Mouse (Mus musculus): ENCODE results near the gene Fgf4. TPM values are rescaled to one million over a fixed set of nuclear protein-coding genes. Genes with fewer than 3 reads are reported as not detected.

The Fgf4 gene
- polyA plus RNA-seq, 1 experiment from 2014 or later = not detected

DNA sequence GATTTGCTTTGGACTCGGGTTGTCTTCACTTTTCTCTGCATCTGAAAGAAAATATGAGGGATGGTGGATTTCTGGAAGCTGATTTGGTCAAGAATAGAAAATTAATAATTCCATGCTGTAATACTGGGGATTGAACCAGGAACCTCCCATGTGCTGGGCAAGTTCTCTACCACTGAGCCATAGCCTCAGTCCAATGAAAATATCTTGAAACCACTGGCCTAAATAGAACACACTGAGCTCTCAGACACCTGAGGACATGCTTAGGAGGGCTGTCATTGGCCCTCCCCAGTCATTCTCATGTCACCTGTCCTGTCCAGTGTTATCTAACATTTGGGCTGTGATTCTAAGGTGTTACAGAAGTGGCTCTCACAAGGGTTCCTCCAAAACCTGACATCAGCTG, 64.0 kb downstream of the Fgf4 start:
- H3K4me3 ChIP-seq (replicated peaks; ENCODE audit: low read depth, low read length) = no peak overlapping the region
- no peaks in the 10 kb centered on the region for H3K36me3 ChIP-seq (ENCODE audit: control insufficient read depth, insufficient read depth, low read length)
- H3K4me2 ChIP-seq (ENCODE audit: low read length) = no peak overlapping the region
- ATAC-seq (ENCODE audit: low FRiP score, low TSS enrichment) = no peak
- no peak overlapping the region for H3K9ac ChIP-seq (replicated peaks; ENCODE audit: low read length)
- H3K4me1 ChIP-seq (ENCODE audit: control insufficient read depth, insufficient read depth, low read length) = peaks cover 7% of the 10 kb centered on the region
- no peaks in the 10 kb centered on the region for H3K27me3 ChIP-seq (ENCODE audit: control insufficient read depth, insufficient read depth, low read length)
- H3K9me3 ChIP-seq (ENCODE audit: control insufficient read depth, low read length) = no peaks in the 10 kb centered on the region
- no peak for DNase-seq
- 91% methylated on average over 1 of the region's 1 CpGs for WGBS
- no peak overlapping the region for H3K27ac ChIP-seq (replicated peaks; ENCODE audit: low read depth, low read length)

DNA sequence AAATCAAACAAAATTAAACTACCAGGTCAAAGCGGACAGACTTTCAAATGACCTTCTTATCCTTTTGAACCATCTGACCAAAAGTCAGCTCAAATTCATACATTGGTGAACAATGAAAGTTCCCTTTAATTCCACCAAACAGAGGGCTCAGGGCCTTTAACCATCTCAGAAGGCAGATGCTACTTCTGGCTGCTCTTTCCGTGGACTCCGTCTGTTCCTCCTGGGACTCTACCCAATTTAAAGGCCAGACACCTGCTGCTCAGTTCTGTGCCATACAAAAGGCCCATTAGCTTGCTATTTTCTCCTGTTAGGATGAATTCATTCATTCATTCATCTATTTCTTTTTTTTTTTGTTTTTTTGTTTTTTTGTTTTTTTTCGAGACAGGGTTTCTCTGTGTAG, 65.7 kb downstream of the Fgf4 start:
- no peaks in the 10 kb centered on the region for H3K27me3 ChIP-seq (ENCODE audit: control insufficient read depth, insufficient read depth, low read length)
- DNase-seq = no peak
- H3K4me1 ChIP-seq (ENCODE audit: control insufficient read depth, insufficient read depth, low read length) = peaks cover 8% of the 10 kb centered on the region
- H3K9ac ChIP-seq (replicated peaks; ENCODE audit: low read length) = no peak overlapping the region
- H3K36me3 ChIP-seq (ENCODE audit: control insufficient read depth, insufficient read depth, low read length) = peaks cover 11% of the 10 kb centered on the region; the same call in 1 of the 2 replicates
- H3K4me2 ChIP-seq (ENCODE audit: low read length) = no peak overlapping the region
- ATAC-seq (ENCODE audit: low FRiP score, low TSS enrichment) = no peak
- 66% methylated on average over 4 of the region's 4 CpGs for WGBS
- no peak overlapping the region for H3K27ac ChIP-seq (replicated peaks; ENCODE audit: low read depth, low read length)
- H3K9me3 ChIP-seq (ENCODE audit: control insufficient read depth, low read length) = no peaks in the 10 kb centered on the region
- no peak overlapping the region for H3K4me3 ChIP-seq (replicated peaks; ENCODE audit: low read depth, low read length)

DNA sequence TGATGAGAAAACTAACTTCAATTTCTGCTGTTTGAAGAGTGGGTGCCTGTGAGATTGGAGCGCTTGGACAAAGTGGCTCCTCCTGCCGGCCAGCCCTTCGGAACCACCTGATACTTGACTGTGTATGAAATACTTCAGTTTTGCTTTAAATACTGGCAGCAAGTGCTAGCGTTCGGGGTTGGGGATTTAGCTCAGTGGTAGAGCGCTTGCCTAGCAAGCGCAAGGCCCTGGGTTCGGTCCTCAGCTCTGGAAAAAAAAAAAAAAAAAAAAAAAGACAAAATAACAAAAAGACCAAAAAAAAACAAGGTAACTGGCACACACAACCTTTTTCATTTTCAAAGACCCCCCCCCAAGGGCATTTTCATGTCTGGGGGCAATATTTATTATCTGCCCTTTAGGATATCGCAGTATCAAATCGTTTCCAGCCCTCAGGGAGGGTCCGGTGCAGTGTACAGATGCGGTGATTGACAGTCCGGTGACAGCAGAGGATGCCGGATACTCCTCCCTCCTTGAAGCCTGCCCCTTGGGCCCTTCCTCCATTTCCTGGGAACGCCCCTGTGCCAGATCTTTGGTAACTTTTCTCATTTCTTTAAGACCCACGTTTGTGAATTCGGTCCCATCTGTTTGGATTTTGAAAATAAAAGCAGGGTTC, 67.3 kb downstream of the Fgf4 start:
- peak overlapping the region; percentile 80 for H3K9ac ChIP-seq (replicated peaks; ENCODE audit: low read length)
- H3K36me3 ChIP-seq (ENCODE audit: control insufficient read depth, insufficient read depth, low read length) = peaks cover 25% of the 10 kb centered on the region
- ATAC-seq (ENCODE audit: low FRiP score, low TSS enrichment) (peak; percentile 91), DNase-seq (peak; percentile 66)
- peak overlapping the region; percentile 88 for H3K27ac ChIP-seq (replicated peaks; ENCODE audit: low read depth, low read length)
- peak overlapping the region; percentile 90 for H3K4me2 ChIP-seq (ENCODE audit: low read length)
- H3K4me1 ChIP-seq (ENCODE audit: control insufficient read depth, insufficient read depth, low read length) = peaks cover 8% of the 10 kb centered on the region
- 5% methylated on average over 17 of the region's 17 CpGs for WGBS
- no peaks in the 10 kb centered on the region for H3K9me3 ChIP-seq (ENCODE audit: control insufficient read depth, low read length)
- peak overlapping the region; percentile 70 for H3K4me3 ChIP-seq (replicated peaks; ENCODE audit: low read depth, low read length)
- no peaks in the 10 kb centered on the region for H3K27me3 ChIP-seq (ENCODE audit: control insufficient read depth, insufficient read depth, low read length)

Other genes with a start within 250 kb of the Fgf4 start
- gene Ano1, start 95.4 kb upstream of the Fgf4 start, polyA plus RNA-seq (2014; fragmentation: Nextera tagmentation; extraction: Ambion mirVana) = 7.3 and 14.9 TPM in 2 replicates
- 16.7 and 22.6 TPM in 2 replicates for gene Fgf3, start 9.3 kb upstream of the Fgf4 start, polyA plus RNA-seq (2014; fragmentation: Nextera tagmentation; extraction: Ambion mirVana)
- 44.5 and 62.6 TPM in 2 replicates for gene Fgf15, start 49.2 kb downstream of the Fgf4 start, polyA plus RNA-seq (2014; fragmentation: Nextera tagmentation; extraction: Ambion mirVana)
- 25.4 and 34.8 TPM in 2 replicates for gene LTO1, start 67.7 kb downstream of the Fgf4 start, polyA plus RNA-seq (2014; fragmentation: Nextera tagmentation; extraction: Ambion mirVana)
- 40.1 and 76.3 TPM in 2 replicates for gene Ccnd1, start 92.6 kb downstream of the Fgf4 start, polyA plus RNA-seq (2014; fragmentation: Nextera tagmentation; extraction: Ambion mirVana)

Measured in midbrain, embryonic 14.5 days (tissue).